ENCODE assay signal across 25 mouse cellular contexts in the genomic region with DNA sequence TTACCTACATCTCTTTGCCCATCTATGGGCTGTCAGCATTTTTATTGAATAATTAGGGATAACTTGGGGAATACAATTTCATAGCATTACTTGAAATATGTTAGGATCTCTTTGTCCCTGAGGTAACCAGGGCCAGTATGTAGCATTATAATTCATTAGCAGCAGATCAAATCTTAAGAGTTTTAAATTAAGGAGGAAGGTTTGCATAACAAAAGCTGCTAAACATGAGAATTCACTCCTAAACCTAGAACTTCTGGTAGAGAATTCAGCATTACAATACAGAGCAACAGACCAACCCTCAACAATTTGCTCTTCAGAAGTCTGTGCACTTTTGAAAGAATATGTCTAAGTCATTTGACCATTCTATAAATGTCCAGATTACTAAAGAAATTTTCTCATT.
DNase-seq lines count a peak whose midpoint lies in the region; ATAC-seq and TF ChIP-seq lines count a peak whose summit lies in the region.
"Had no signal": no experiment of that assay in that cellular context is flagged by ENCODE, and none has a peak within 500 bp of the region (broad histone marks: within the 10 kb centered on the region; RNA-seq: fewer than 3 reads in every experiment).

No protein-coding gene starts in this region.

- no peaks in the 10 kb centered on the region for H3K27me3 ChIP-seq in embryonic facial prominence, embryonic 13.5 days
- H3K27me3 ChIP-seq in embryonic facial prominence, embryonic 10.5 days (replicated peaks; ENCODE audit: low read depth, poor library complexity, severe bottlenecking): no peaks in the 10 kb centered on the region
- no peaks in the 10 kb centered on the region for H3K27me3 ChIP-seq in heart, adult 2 months (ENCODE audit: control insufficient read depth, insufficient read depth, low read length)
- no peaks in the 10 kb centered on the region for H3K27me3 ChIP-seq in embryonic facial prominence, embryonic 15.5 days
- H3K27me3 ChIP-seq: CH12.LX; forebrain, embryonic 12.5 days had no signal

- no peak for TF ChIP-seq POLR2A in heart, adult 2 months (IDR thresholded peaks at IDR 0.05; ENCODE audit: insufficient read depth, low read depth, low read length)

- DNase-seq in embryonic facial prominence, embryonic 10.5 days (ENCODE audit: low spot score): no peak
- no peak for DNase-seq in heart, adult 2 months
- DNase-seq in heart, postnatal 25 days (ENCODE audit: low spot score): no peak
- peak; percentile 39 for DNase-seq in ZHBTc4 (ENCODE audit: low read depth, low spot score)
- DNase-seq in left cerebral cortex, adult 9 months (ENCODE audit: low spot score in 2 of 2): no peak
- no peak for DNase-seq in spleen, postnatal 36 days (ENCODE audit: low spot score in 2 of 2)
- DNase-seq: adrenal gland, adult 2 months; adrenal gland, postnatal 10 days; adrenal gland, postnatal 25 days; B cell, adult 2 months; cerebellum, adult 11 months; cerebellum, adult 18-20 months; cerebellum, adult 8-10 months; cerebellum, adult 9-11 months; cerebellum, postnatal 14 days; cerebellum, postnatal 36 days had no signal

- ATAC-seq in embryonic facial prominence, embryonic 13.5 days (ENCODE audit: insufficient number of reproducible peaks, insufficient read depth, low FRiP score, low TSS enrichment, low read depth): no peak
- ATAC-seq in embryonic facial prominence, embryonic 15.5 days (ENCODE audit: insufficient number of reproducible peaks, low FRiP score, low TSS enrichment, low read depth): no peak
- ATAC-seq: CD4-positive, CD25-positive, alpha-beta regulatory T cell, adult 4 months; forebrain, embryonic 14.5 days; forebrain, embryonic 16.5 days had no signal

- intact Hi-C loops in heart, adult 2 months (cut with DNase I): no loop called here
- intact Hi-C loops in heart, postnatal 25 days (cut with DNase I): no loop called here

- H3K4me2 ChIP-seq in embryonic facial prominence, embryonic 13.5 days: no peak overlapping the region
- no peak overlapping the region for H3K4me2 ChIP-seq in embryonic facial prominence, embryonic 15.5 days (replicated peaks)
- H3K4me2 ChIP-seq: forebrain, embryonic 12.5 days had no signal

- TF ChIP-seq EP300 in heart, adult 2 months (IDR thresholded peaks at IDR 0.05; ENCODE audit: insufficient read depth, low read depth, low read length): no peak

- H3K4me3 ChIP-seq in embryonic facial prominence, embryonic 13.5 days: no peak overlapping the region
- H3K4me3 ChIP-seq in embryonic facial prominence, embryonic 10.5 days: no peak overlapping the region
- H3K4me3 ChIP-seq in heart, adult 2 months: no peak overlapping the region
- H3K4me3 ChIP-seq in embryonic facial prominence, embryonic 15.5 days (replicated peaks): no peak overlapping the region
- H3K4me3 ChIP-seq: erythroblast, embryonic 14.5 days; forebrain, embryonic 10.5 days; forebrain, embryonic 12.5 days had no signal

- H3K9ac ChIP-seq in embryonic facial prominence, embryonic 13.5 days: no peak overlapping the region
- no peak overlapping the region for H3K9ac ChIP-seq in heart, adult 2 months (ENCODE audit: low read depth, low read length)
- H3K9ac ChIP-seq in embryonic facial prominence, embryonic 15.5 days: no peak overlapping the region
- H3K9ac ChIP-seq: forebrain, embryonic 12.5 days had no signal

- TF ChIP-seq CTCF in heart, adult 2 months (IDR thresholded peaks at IDR 0.05): no peak

- peaks cover 5% of the 10 kb centered on the region for H3K4me1 ChIP-seq in embryonic facial prominence, embryonic 13.5 days
- peaks cover 6% of the 10 kb centered on the region; the same call in 1 of the 2 replicates for H3K4me1 ChIP-seq in embryonic facial prominence, embryonic 10.5 days
- no peaks in the 10 kb centered on the region; the same call in 1 of the 2 replicates for H3K4me1 ChIP-seq in heart, adult 2 months (ENCODE audit: control insufficient read depth, insufficient read depth, low read length)
- no peaks in the 10 kb centered on the region for H3K4me1 ChIP-seq in embryonic facial prominence, embryonic 15.5 days
- H3K4me1 ChIP-seq: forebrain, embryonic 12.5 days had no signal

- no peaks in the 10 kb centered on the region for H3K9me3 ChIP-seq in embryonic facial prominence, embryonic 13.5 days
- no peaks in the 10 kb centered on the region for H3K9me3 ChIP-seq in embryonic facial prominence, embryonic 10.5 days
- no peaks in the 10 kb centered on the region for H3K9me3 ChIP-seq in embryonic facial prominence, embryonic 15.5 days (replicated peaks)
- H3K9me3 ChIP-seq: forebrain, embryonic 10.5 days; forebrain, embryonic 12.5 days had no signal

- no peaks in the 10 kb centered on the region for H3K36me3 ChIP-seq in embryonic facial prominence, embryonic 13.5 days
- H3K36me3 ChIP-seq in embryonic facial prominence, embryonic 10.5 days (replicated peaks): no peaks in the 10 kb centered on the region
- H3K36me3 ChIP-seq in heart, adult 2 months (ENCODE audit: control insufficient read depth, insufficient read depth, low read length): no peaks in the 10 kb centered on the region; the same call in 1 of the 2 replicates
- H3K36me3 ChIP-seq in embryonic facial prominence, embryonic 15.5 days: no peaks in the 10 kb centered on the region
- H3K36me3 ChIP-seq: forebrain, embryonic 10.5 days; forebrain, embryonic 12.5 days had no signal

- peak overlapping the region; percentile 55 for H3K27ac ChIP-seq in embryonic facial prominence, embryonic 13.5 days
- no peak overlapping the region for H3K27ac ChIP-seq in embryonic facial prominence, embryonic 10.5 days (replicated peaks)
- H3K27ac ChIP-seq in heart, adult 2 months: peak overlapping the region; percentile 62
- H3K27ac ChIP-seq in embryonic facial prominence, embryonic 15.5 days (replicated peaks): peak overlapping the region; percentile 58; the same call in 1 of the 2 replicates
- H3K27ac ChIP-seq: forebrain, embryonic 10.5 days; forebrain, embryonic 12.5 days had no signal

- H3K79me2 ChIP-seq in heart, adult 2 months (replicated peaks; ENCODE audit: control insufficient read depth, insufficient read depth, low read length): no peaks in the 10 kb centered on the region
